Mouse (Mus musculus): ENCODE measurements around the gene Gm960.

The Gm960 gene

DNA sequence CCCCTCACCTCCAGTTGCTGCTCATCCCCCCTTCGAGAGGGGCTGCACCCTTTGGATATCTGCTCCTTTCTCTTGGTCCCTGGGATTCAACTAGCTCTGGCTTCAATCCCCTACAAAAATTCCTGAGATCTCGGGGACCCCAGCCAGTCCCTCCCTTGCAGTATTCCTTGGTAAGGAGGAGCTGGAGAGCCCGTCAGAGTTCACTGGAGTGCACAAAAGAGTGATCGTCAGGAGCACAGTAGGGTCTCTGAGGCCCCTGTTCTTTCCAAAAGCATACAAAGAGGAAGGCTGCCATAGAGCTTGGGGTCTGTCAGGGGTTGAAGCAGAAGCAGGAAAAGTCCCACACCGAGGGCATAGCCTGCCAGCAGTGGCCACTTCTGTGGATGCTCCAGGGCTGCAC is 75.7 kb downstream of the Gm960 start:
- DNase-seq = no peak

DNA sequence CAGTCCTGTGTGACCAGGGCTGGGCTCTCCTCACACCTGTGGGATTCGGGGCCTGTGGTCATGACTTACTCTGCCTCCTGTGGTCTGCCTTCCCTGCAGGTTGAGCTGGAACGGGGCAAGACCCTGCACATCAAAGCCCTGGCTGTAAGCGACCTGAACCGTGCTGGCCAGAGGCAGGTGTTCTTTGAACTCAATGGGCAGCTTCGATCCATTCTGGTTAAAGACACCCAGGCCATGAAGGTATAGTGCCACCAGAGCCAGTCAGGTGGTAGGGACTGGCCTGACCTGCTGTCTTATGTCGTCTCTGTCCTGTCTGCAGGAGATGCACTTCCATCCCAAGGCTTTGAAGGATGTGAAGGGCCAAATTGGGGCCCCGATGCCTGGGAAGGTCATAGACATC is 77.7 kb downstream of the Gm960 start:
- DNase-seq = no peak

DNA sequence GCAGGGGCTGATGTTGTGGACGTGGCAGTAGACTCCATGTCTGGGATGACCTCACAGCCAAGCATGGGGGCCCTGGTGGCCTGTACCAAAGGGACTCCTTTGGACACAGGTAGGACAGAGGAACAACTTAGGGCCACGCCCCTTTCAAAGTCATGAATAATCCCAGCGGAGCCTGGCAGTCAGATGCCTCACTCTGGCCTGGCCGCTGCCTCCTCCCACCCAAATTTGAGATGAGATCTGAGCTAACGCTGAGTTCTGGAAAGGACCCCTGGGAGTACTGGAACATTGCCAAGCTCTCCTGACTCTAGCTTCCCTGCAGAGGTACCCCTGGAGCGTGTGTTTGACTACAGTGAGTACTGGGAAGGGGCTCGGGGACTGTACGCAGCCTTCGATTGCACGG is 79.0 kb downstream of the Gm960 start:
- no peak for DNase-seq

DNA sequence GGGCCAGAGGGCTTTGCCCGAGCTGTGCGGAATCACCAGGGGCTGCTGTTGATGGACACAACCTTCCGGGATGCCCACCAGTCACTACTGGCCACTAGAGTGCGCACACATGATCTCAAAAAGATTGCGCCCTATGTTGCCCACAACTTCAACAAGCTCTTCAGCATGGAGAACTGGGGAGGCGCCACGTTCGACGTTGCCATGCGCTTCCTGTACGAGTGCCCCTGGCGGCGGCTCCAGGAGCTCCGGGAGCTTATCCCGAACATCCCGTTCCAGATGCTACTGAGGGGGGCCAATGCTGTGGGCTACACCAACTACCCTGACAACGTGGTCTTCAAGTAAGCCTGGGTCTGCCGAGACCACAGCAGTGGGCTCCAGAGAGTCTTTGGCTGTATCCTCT is 80.3 kb downstream of the Gm960 start:
- peak; percentile 66 for DNase-seq

DNA sequence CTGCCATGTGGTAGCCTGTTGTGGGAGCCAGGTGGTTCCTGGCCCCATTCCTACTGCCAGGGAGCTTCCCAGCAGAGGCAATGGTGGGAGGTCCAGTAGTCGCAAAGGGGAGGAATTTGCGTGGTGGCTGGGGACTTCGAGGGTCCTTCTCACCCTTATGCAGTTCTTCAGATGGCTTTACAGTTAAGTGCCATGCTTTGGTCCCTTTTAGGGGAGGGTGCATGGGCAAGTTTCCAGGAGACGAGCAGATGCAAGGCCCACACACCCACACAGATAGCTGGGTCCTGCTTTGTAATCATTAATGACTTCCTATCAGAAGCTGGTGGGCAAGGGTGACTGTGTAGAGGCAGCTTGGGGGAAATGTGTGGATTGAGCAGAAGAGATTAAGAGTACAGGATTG is 81.9 kb downstream of the Gm960 start:
- DNase-seq = no peak

DNA sequence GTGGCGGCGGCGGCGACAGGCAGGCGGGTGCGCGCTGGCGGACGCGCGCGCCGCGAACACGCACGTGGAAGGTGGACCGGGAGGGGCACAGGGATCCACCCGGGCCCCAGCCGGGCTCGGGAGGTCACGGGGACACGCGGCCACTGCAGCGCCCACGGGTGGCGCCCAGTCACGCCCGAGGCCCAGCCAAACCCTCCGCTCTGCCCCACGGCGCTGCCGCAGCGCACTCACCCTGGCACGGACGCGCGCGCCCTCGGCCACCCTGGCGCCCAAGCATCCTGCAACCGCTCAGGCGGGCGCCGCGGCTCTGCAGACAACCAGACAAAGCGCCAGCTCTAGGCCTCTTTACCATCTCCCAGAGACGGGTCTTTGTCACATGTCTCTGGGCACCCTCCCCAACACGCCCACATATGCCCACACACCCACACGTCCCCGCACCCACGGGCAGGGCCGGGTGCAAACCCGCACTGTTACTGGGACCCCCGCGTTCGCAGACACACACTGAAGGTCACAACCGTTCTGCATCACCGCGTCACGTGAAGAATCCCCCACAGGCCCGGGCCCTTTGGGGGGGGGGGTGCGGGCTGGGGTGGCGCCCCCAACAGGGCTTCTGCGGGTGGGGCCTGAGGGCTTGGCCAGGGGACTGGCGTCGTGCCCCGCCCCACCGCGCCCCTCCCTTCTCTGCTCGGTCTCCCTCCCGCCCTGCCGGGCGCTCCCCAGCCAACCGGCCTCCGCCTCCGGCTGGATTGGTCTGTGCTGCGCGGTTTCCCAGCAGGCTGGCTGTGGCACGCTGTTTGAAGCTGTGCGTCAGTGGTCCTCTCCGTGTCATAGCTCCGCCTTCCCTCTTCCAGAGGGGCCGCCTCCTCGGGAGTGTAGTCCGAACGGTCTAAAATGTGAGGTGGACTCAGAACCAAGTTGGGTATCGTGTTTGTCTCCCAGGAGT is 83.0 kb downstream of the Gm960 start, which contains the start of gene Lrfn4:
Lrfn4 (minus strand) TSS at position 517 of the 943 bp plus-strand sequence.
- peak; percentile 91 for DNase-seq

DNA sequence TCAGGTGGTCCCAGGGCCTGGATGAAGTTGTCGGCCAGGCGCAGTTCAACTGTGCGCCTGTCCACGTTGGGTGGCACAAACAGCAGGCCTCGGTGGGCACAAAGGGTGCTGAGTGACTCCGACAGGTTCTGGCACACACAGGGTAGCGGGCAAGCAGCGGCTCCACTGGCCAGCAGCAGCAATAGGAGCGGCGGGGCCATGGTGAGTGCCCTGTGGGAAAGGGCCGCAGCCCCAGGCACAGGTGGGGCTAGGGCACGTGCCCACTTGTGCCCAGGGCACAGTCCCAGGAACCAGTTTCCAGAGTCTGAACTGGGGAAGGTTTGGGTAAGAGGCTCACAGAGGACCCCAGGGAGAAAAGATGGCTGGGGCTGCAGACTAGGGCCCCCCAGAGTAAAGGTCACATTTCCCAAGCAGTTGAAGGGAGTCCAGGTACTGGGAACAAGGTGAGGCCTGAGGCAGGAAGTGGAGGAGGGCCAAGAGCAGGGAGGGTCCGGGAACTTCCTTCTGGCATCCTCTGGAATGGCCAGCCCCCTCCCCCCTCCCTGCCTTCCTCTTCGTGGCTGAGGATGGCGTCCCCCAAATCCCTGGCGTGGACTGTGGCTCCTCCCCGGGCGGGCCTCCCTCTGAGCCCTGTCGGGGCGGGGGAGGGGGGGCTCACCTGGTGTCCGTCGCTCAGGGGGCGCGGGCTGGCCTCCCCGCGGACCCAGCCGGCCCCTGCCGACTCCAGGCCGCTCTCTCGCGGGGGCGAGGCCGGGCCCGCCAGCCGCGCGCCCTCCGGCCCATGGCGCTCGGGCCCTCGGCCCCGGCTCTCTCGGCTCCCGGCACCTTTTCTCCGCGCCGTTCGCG is 83.9 kb downstream of the Gm960 start:
- DNase-seq = no peak

DNA sequence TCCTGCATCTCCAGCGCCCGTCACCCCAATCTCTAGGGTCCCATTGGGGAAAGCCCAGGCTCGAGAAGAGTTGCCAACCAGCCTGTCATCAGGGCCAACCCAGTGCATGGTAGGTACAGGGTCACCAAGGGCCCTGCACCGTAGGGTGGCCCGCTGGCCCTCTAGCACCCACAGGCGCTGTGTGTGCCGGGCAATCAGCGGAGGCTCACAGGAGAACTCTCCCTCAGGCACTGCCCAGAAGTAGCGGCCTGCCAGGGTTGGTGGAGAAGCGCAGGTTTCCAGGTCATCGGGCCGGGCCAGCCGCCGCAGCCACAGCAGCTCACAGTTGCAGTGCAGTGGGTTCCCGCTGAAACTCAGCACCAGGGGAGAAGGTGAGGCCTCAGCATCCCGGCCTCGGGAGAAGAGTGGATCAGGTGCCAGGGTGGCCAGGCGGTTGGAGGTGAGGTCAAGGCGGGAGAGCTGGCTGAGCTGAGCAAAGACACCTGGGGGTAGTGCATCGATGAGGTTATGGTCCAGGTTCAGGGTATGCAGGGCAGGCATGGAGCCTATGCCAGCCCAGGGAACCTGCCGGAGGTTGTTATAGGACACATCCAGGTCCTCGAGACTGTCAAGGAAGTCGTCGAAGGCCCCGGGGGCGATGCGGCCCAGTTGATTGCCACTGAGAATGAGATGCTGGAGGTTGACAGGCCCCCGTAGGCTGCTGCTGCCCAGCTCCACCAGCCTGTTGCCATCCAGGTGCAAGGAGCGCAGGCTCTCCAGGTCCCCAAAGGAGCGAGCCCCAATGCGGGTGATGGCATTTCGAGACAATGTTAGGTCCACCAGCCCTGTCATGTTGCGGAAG is 84.8 kb downstream of the Gm960 start:
- no peak for DNase-seq

DNA sequence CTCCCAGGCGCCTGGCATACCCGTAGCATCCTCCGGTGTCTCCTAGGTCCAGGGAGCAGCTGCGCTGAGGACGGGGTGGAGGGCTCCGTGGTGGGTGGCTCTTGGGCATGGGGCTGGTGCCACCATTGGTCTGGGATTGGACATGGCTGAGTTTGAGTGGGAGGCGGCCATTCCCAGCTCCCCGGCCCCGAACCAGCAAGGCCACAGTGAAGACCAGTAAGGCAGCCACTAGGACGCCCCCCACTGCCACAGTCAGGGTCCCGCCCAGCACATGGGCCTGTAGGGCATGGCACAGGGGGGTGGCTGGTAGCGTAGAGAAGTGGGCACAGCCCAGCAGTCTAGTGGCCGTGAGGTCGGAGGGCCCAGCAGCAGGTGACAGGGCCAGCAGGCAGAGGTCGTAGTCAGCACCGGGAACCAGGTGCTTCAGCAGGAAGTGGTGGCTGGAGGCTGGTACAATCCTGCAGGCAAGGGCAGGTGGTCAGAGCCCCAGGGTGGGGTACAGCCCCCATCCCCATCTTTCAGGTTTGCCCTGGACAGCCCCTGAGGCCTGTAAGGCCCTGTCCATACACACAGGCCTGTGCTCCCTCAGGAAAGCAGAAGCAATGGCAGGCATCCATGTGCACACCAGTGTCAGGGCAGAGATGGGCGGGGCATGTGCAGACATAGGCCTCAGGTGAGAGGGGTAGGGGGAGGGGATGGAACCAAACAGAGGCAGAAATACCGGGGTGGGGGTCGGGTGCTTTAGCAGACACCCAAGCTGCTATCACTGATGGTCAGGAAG is 86.1 kb downstream of the Gm960 start:
- DNase-seq = no peak

DNA sequence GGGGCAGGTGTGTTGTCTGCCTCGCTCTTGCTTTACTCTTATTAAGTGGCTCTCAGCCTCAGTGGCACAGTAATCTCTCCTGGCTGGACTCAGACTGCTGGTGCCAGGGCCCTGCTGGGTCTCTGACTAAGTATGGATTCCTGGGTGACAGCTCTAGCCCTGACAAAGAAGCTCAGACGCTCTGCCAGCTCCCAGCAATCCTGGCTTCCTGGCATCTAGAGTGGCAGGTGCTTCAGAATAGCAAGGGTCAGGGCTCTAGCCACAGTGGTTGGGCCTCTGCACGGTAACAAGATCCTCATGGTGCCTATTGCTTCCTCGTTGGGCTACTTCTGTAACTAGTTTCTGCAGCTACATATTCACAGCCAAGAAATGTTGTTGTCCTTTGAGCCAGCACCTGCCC is 88.4 kb downstream of the Gm960 start:
- DNase-seq = no peak

DNA sequence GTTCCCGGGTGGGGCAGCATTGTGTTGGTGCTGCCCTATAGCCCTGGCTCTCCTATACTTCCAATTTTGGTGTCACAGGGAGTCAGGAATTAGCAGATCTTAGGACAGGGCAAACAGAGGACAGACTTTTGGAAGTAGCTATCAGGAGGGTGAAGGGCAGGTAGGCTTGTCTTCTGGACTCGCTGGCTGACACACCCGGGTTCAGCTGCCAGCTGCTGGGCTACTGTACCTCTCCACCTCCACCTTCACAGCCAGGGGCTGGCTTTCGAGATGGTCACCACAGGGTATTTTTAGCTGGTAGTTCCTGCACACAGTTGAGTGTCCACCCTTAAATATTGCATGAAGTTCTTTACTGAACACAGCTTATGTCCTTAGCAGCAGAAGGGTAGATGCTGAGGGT is 90.0 kb downstream of the Gm960 start:
- no peak for DNase-seq

DNA sequence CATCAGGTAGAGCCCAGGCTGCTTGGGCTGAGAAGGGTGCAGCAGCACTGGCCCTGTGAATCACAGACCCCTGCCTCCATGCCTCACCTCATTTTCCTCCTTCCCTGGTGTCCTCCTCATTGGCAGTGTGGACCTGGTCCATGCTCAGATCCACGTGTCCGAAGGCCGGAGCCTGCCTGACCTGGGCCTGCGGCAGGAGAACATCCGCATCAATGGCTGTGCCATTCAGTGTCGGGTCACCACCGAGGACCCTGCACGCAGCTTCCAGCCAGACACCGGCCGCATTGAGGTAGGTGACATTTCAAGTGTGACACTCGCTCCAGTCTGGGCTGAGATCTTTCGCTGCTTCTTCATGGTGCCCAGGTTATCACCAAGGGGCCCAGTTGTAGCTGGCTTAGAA is 91.1 kb downstream of the Gm960 start:
- DNase-seq = no peak

DNA sequence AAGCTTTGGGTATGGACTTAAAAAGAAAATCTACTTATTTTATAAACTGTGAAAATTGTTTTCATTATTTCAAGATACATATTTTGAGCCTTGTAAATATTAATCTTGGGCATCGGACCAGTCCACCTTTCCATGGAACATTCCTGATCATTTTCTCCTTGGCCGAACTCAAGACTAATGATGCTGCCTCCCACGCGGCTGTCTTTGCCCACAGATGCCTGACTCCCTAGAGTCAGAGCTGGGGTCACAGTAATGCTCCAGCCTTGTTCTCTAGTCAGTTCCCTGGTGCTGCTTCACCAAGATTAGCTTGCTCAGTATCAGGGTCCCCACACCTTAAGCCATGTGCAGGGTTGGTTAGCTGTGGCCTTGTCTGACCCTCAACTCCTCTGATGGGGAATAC is 92.8 kb downstream of the Gm960 start:
- DNase-seq = no peak

DNA sequence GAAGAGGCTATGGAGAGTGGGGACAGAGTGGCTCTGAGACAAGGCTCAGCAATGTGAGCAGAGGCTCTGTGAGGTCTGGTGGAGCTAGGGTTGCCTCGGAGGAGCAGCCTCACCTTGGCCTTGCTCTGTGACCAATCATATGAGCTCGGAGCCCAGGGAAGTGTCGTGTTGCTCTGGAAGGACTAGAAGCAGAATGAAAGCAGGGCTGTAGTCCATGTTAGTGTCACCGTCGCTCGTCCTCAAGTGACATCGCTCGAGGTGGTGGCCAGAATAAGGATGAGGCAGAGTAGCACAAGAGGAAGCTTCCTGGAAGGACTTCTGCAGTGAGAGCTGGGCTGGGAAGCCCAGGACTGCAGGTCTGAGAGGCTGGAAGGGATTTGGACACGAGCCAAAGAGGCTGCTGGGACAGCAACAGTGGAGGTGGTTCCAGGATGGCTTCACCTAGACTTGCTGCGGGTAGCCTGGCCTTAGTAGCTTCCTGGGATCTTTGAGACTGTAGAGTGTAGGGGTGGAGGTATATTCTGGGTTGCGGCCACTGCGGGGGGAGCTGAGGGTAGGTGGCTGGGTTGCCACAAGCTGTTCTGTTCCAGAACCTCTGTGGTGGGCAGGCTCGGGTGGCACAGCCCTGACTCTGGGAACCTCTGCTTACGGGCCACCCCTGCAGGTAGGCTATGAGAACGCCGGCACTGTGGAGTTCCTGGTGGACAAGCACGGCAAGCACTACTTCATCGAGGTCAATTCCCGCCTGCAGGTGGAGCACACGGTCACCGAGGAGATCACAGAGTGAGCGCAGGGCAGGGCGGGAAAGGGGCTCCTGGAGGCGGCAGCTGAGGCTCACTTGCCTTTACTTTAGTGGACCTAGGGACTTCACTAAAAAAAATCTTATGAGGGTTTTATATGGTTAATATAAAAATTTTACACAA is 94.4 kb downstream of the Gm960 start:
- no peak for DNase-seq

DNA sequence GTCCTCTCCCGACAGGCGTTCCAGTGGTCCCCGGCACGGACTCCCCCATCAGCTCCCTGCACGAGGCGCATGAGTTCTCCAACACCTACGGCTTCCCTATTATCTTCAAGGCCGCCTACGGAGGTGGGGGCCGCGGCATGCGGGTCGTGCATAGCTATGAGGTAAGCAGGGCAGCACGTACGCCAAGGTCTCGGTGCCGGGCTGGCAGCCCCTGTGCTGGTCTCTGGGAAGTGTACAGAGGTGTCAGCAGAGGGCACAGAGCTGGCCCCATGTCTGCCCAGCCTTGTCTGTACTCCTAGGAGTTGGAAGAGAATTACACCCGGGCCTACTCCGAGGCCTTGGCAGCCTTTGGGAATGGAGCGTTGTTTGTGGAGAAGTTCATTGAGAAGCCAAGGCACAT is 96.0 kb downstream of the Gm960 start:
- no peak for DNase-seq

DNA sequence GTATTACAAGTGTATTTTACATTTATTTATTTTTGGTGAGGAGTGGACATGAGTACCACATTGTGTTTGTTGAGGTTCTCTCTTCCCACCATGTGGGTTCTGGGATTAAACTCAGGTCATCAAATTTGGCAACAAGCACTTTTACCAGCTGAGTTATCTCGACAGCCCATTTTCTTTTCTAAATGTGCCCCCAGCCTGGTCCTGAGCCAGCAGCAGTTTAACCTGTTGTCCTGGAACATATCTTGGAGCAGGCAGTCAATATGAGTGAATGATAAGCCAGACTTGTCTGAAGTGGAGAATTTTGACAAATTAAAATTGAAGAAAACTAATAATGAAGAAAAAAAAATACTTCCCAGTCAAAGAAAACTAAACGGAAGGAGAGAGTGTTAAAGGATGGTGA is 102.4 kb downstream of the Gm960 start:
- no peak for DNase-seq

DNA sequence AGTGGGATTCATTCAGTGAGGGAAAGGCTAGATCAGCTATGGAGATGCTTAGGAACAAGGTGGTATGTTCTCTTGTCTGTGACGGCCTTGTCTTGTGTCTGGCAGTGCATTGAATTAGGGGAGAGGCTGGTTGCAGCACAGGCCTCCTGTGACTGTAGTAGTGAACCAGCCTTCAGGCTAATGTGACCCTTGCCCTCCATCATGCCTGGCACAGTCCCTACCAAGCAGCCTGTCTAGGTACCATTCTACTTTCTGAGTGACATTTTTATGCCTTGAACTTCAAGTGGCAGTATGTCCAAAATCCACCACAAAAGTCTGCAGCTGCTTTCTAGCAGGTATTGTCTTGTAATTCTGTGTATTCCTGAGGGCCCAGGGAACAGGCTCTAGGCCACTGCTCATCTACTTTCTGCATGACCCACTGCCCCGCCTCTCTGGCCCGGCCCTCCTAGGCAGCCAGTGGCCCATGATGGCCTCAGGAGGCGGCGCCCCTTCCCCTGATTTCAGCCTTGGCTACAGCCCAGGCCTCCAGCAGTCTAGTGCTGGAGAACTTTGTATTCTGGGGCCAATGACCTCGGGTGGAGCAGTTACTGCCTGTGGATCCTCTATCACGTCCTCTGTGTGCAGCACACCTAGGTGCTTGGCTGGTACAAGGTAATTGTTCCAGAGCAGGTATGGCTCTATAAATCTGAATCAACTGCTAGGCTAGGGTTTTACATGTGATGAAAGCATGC is 104.5 kb downstream of the Gm960 start:
- DNase-seq = no peak

DNA sequence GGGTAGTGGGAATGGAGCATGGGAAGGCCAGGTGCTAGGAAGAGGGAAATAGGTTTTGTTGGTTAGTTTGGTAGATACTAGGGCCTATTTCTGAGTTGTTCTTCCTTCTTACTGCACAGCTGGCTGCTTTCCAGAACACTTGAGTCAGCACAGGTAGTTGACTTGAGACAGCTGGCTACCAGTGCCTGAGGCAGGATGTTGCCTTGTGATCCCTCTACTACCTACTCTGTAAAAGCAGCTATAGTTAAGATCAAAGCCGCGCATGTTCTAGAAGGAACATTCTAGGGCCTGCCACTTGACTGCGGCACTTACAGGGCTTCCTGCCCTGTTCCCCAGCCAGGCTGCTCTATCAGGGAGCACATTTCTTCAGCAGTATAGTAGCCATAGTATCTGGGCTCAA is 108.4 kb downstream of the Gm960 start:
- DNase-seq = no peak

DNA sequence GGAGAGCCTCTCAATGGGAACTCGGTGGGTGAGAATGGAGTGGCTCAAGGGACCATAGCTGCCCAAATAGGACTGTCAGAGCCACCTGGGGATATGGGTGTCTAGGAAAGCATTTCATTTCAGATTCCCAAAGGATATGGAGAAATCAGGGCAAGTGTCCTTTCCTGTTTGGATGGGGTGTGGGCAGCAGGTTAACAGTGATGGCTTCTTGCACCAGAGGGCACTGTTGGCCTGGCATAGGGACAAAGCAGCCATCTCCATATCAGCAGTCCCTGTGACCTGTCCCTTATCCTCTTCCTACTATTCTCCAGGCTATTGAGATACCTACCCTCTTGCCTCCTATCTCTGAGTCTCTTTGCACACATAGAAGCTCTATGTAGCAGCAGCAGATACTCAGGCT is 109.4 kb downstream of the Gm960 start:
- no peak for DNase-seq

DNA sequence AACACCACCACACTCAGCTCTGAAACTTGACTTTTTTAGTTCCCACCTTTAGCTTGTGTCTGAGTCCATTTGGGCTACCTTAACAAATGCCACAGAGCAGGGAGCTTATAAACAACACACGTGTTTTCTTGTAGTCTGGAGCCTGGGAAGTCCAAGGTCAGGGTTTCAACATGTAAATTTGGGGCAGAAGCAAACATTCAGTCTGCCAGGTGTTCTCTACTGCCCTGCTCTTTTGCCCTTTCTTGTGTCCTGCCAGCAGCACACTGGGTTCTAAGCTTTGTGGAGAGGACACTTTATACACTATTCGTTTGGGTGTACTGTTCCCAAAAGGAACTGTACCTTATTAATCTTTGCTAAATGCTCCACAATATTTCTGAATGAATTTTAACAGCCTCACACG is 110.0 kb downstream of the Gm960 start:
- DNase-seq = no peak
